Mouse (Mus musculus) left cerebral cortex, adult 8-10 months (tissue): ENCODE data around the gene Tmem256. TPM values are rescaled to one million over a fixed set of nuclear protein-coding genes. Genes with fewer than 3 reads are reported as not detected.

Source experiments
- DNase-seq, 2 experiments: peaks; one replicate each; pipeline ENCODE4 v3.0.0; 2022; ENCODE audit warnings: low spot score in 2 of 2
- total RNA-seq, 4 experiments: library from RNA; stranded (reverse); gene quantifications; 2 replicates each; pipeline ENCODE4 v1.2.4; 2022

The Tmem256 gene
- 100 to 1,000 TPM; 117 to 147 (median 123) TPM for total RNA-seq

GRCm38 (mm10) chr11:69837952-69838713 is at the start of gene Tmem256:
Gene Tmem256 (plus strand): TSS chr11:69838514.
- peak; percentile 94 to 98 for DNase-seq

GRCm38 (mm10) chr11:69789431-69789830 is 48.9 kb upstream of the Tmem256 start:
- DNase-seq, result no peak

GRCm38 (mm10) chr11:69791420-69791819 is 46.9 kb upstream of the Tmem256 start:
- no peak for DNase-seq

- DNase-seq, result no peak
These were observed 44.9 kb upstream of the Tmem256 start for GRCm38 (mm10) chr11:69793429-69793828.

GRCm38 (mm10) chr11:69795168-69795982 is 42.9 kb upstream of the Tmem256 start, which contains the start of gene Chrnb1:
Gene Chrnb1 (minus strand): TSS chr11:69795943.
- DNase-seq, result peak; percentile 60 to 93

- no peak for DNase-seq
These were observed 42.3 kb upstream of the Tmem256 start for GRCm38 (mm10) chr11:69795983-69796435.

GRCm38 (mm10) chr11:69797924-69798323 is 40.4 kb upstream of the Tmem256 start:
- no peak for DNase-seq

GRCm38 (mm10) chr11:69799394-69800137 is 38.7 kb upstream of the Tmem256 start:
- no peak for DNase-seq

GRCm38 (mm10) chr11:69800138-69800391 is 38.2 kb upstream of the Tmem256 start:
- no peak for DNase-seq

- peak in 1 of 2 experiments; percentile 45 for DNase-seq
These were observed 37.7 kb upstream of the Tmem256 start for GRCm38 (mm10) chr11:69800392-69801197.

GRCm38 (mm10) chr11:69801379-69801977 is 36.8 kb upstream of the Tmem256 start, which contains the start of gene Fgf11:
Gene Fgf11 (minus strand): TSS chr11:69801857.
- no peak for DNase-seq

- DNase-seq, result peak; percentile 54 to 64
These were observed 35.6 kb upstream of the Tmem256 start for GRCm38 (mm10) chr11:69802648-69803105.

- no peak for DNase-seq
These were observed 35.0 kb upstream of the Tmem256 start for GRCm38 (mm10) chr11:69803328-69803727.

- DNase-seq, result peak in 1 of 2 experiments; percentile 49
These were observed 34.3 kb upstream of the Tmem256 start for GRCm38 (mm10) chr11:69803786-69804651.

- no peak for DNase-seq
These were observed 33.7 kb upstream of the Tmem256 start for GRCm38 (mm10) chr11:69804652-69804940.

- DNase-seq, result no peak
These were observed 33.1 kb upstream of the Tmem256 start, which contains the start of gene Tmem102 for GRCm38 (mm10) chr11:69804972-69805909. Gene Tmem102 (minus strand): TSS chr11:69805624.

GRCm38 (mm10) chr11:69806378-69806777 is 31.9 kb upstream of the Tmem256 start:
- no peak for DNase-seq

- no peak for DNase-seq
These were observed 30.7 kb upstream of the Tmem256 start for GRCm38 (mm10) chr11:69807641-69808040.
